Comparison of ENCODE assay signal across 10 mouse cellular contexts in the genomic region with DNA sequence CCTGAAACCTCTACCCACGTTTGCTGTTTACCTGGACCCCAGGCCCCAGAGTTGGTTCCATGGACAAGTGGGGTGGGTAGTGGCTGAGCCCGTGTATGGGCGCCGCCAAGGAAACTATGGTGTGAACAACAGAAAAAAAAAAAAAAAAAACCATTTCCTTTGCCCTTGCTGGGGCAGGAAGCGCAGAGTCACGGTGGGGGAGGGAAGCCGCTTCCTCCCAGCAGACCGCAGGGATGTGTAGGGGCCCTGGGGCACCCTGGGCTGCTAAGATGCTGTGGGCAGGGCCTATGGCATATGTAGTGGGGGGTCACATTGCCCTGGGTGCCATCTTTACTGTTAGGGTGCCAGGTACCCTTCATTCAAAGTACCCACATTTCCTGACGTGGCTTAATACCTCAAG. TPM values are rescaled to one million over a fixed set of nuclear protein-coding genes. Genes with fewer than 3 reads are reported as not detected.
DNase-seq lines count a peak whose midpoint lies in the region; ATAC-seq lines count a peak whose summit lies in the region.
"Had no signal": no experiment of that assay in that cellular context is flagged by ENCODE, and none has a peak within 500 bp of the region (broad histone marks: within the 10 kb centered on the region; RNA-seq: fewer than 3 reads in every experiment).

No protein-coding gene starts in this region.

- ATAC-seq in common myeloid progenitor, adult 5-6 weeks (replicated peaks; ENCODE audit: low read depth, poor library complexity, severe bottlenecking) = peak; percentile 92

- peak; percentile 46 for DNase-seq in gastrocnemius, postnatal 25 days
- no peak for DNase-seq in gastrocnemius, adult 8-10 months (ENCODE audit: low spot score in 2 of 2)
- DNase-seq in lung, postnatal 4 days = peak; percentile 55 to 68
- DNase-seq in thymus, adult 18-20 months = peak; percentile 82 to 87
- DNase-seq in layer of hippocampus, adult 8-10 months (ENCODE audit: low spot score in 2 of 2) = no peak
- no peak for DNase-seq in gastrocnemius, postnatal 10 days
- DNase-seq in kidney, postnatal 14 days = no peak
- DNase-seq: cerebellum, adult 2 months; right cerebral cortex, postnatal 25 days had no signal

RNA-seq across cellular contexts. Expression of gene Nbeal2, which starts 8.7 kb away (rescaled TPM):
- total RNA-seq in gastrocnemius, postnatal 25 days (2021) = 1 to 10 TPM; 2.9 to 3.2 TPM
- total RNA-seq in gastrocnemius, adult 8-10 months (2022) = 1 to 10 TPM; 2.1 to 4.2 (median 3.1) TPM
- total RNA-seq in common myeloid progenitor, adult 5-6 weeks (2017) = 8.6 and 19.5 TPM in 2 replicates
- 10 to 100 TPM; 15.1 to 18.5 (median 18.1) TPM for total RNA-seq in layer of hippocampus, adult 8-10 months (2022)
- 1 to 10 TPM; 2.2 to 3.4 TPM for total RNA-seq in gastrocnemius, postnatal 10 days (2021)

RNA-seq across cellular contexts. Expression of gene Ccdc12, which starts 11.1 kb away (rescaled TPM):
- 10 to 100 TPM; 46.9 to 47.1 TPM for total RNA-seq in gastrocnemius, postnatal 25 days (2021)
- 10 to 100 TPM; 38.8 to 53.8 (median 47.0) TPM for total RNA-seq in gastrocnemius, adult 8-10 months (2022)
- 88.7 and 112 TPM in 2 replicates for total RNA-seq in common myeloid progenitor, adult 5-6 weeks (2017)
- 10 to 100 TPM; 46.4 to 61.2 (median 57.8) TPM for total RNA-seq in layer of hippocampus, adult 8-10 months (2022)
- total RNA-seq in gastrocnemius, postnatal 10 days (2021) = 10 to 100 TPM; 50.3 to 53.6 TPM

RNA-seq across cellular contexts. Expression of gene Nradd, which starts 21.0 kb away (rescaled TPM):
- total RNA-seq in gastrocnemius, postnatal 25 days (2021) = under 1 TPM; 0.80 to 0.87 TPM
- under 1 TPM; 0.27 to 0.88 (median 0.44) TPM for total RNA-seq in gastrocnemius, adult 8-10 months (2022)
- total RNA-seq in common myeloid progenitor, adult 5-6 weeks (2017) = 2.1 and 5.8 TPM in 2 replicates
- 1 to 10 TPM; 2.0 to 4.6 (median 3.0) TPM for total RNA-seq in layer of hippocampus, adult 8-10 months (2022)
- total RNA-seq in gastrocnemius, postnatal 10 days (2021) = 1 to 10 TPM; 1.6 to 2.2 TPM

Comparison
In these comparisons a context has a peak if more than half of its experiments do, and no peak if none do; other contexts are left out.
1. DNase-seq: peak in gastrocnemius, postnatal 25 days (single experiment), lung, postnatal 4 days (2 of 2) and thymus, adult 18-20 months (2 of 2); none in gastrocnemius, adult 8-10 months (0 of 2), layer of hippocampus, adult 8-10 months (0 of 2), gastrocnemius, postnatal 10 days (single experiment) and kidney, postnatal 14 days (single experiment).